Mouse (Mus musculus) MEL (cell line): ENCODE data around the gene Gm44965. TPM values are rescaled to one million over a fixed set of nuclear protein-coding genes. Genes with fewer than 3 reads are reported as not detected.

Source experiments
- DNase-seq: peaks from one replicate; pipeline ENCODE4 v3.0.0; 2011; ENCODE audit warnings: low read depth, low spot score
- H3K27ac ChIP-seq: 2 replicates; pipeline ENCODE4 v1.5.1; 2012; ENCODE audit warnings: low read depth, mild to moderate bottlenecking, control low read depth, low read length, moderate library complexity; ENCODE audit not compliant: control insufficient read depth
- H3K27me3 ChIP-seq, 2 experiments: fragments of 150-350 bp in 1 of 2; sonication (generic) in 1 of 2; 2 replicates each; pipeline ENCODE4 v1.6.1; 2012; ENCODE audit warnings: low read length in 2 of 2, mild to moderate bottlenecking in 2 of 2, improper control_type of control experiment in 1 of 2, moderate library complexity in 1 of 2; ENCODE audit not compliant: insufficient read depth in 2 of 2, control insufficient read depth in 1 of 2
- H3K36me3 ChIP-seq, 2 experiments: 2 replicates each; pipeline ENCODE4 v1.6.1; 2012 to 2014; ENCODE audit warnings: low read length in 2 of 2, improper control_type of control experiment in 1 of 2, inconsistent platforms in 1 of 2, mild to moderate bottlenecking in 1 of 2; ENCODE audit not compliant: insufficient read depth in 2 of 2, control insufficient read depth in 1 of 2
- H3K4me1 ChIP-seq, 2 experiments: fragments of 150-350 bp in 1 of 2; sonication (generic) in 1 of 2; 2 replicates each; pipeline ENCODE4 v1.6.1; 2012; ENCODE audit warnings: low read length in 2 of 2, improper control_type of control experiment in 1 of 2, mild to moderate bottlenecking in 1 of 2; ENCODE audit not compliant: insufficient read depth in 2 of 2, control insufficient read depth in 1 of 2
- H3K4me3 ChIP-seq, 2 experiments: fragments of 150-350 bp in 1 of 2; sonication (generic) in 1 of 2; 2 replicates each; pipeline ENCODE4 v1.5.1; 2012; ENCODE audit warnings: low read depth in 2 of 2, low read length in 2 of 2, mild to moderate bottlenecking in 2 of 2, moderate library complexity in 2 of 2, control low read depth in 1 of 2, improper control_type of control experiment in 1 of 2; ENCODE audit not compliant: control insufficient read depth in 1 of 2, insufficient read depth in 1 of 2
- H3K79me2 ChIP-seq: 2 replicates; pipeline ENCODE4 v1.6.1; 2012; ENCODE audit warnings: mild to moderate bottlenecking, low read length, moderate library complexity; ENCODE audit not compliant: control insufficient read depth, poor library complexity, insufficient read depth
- H3K9ac ChIP-seq: 2 replicates; pipeline ENCODE4 v1.6.1; 2012; ENCODE audit warnings: low read depth, mild to moderate bottlenecking, control low read depth, low read length, moderate library complexity; ENCODE audit not compliant: control insufficient read depth, poor library complexity, severe bottlenecking
- H3K9me3 ChIP-seq: fragments of 150-350 bp; sonication (generic); replicated peaks from 2 replicates; pipeline ENCODE4 v1.6.1; 2012; ENCODE audit warnings: mild to moderate bottlenecking, low read length, improper control_type of control experiment, moderate library complexity; ENCODE audit not compliant: insufficient read depth
- CTCF ChIP-seq, 3 experiments: IDR thresholded peaks in 2 of 3; conservative IDR thresholded peaks in 1 of 3; 2 replicates each; pipeline ENCODE4 v1.5.1; 2011 to 2012; ENCODE audit warnings: low read length in 3 of 3, low read depth in 2 of 3, mild to moderate bottlenecking in 2 of 3, improper control_type of control experiment in 1 of 3, inconsistent platforms in 1 of 3, mixed read lengths in 1 of 3, moderate library complexity in 1 of 3; ENCODE audit not compliant: control insufficient read depth in 1 of 3, insufficient read depth in 1 of 3, poor library complexity in 1 of 3, severe bottlenecking in 1 of 3
- ETS1 ChIP-seq: IDR thresholded peaks from 2 replicates; pipeline ENCODE4 v1.6.1; 2012; ENCODE audit warnings: low read depth, mild to moderate bottlenecking, inconsistent platforms, low read length, improper control_type of control experiment, moderate library complexity
- MAX ChIP-seq: IDR thresholded peaks from 2 replicates; pipeline ENCODE4 v1.6.1; 2011; ENCODE audit warnings: low read length, improper control_type of control experiment
- MAZ ChIP-seq: IDR thresholded peaks from 2 replicates; pipeline ENCODE4 v1.6.1; 2012; ENCODE audit warnings: low read depth, mild to moderate bottlenecking, inconsistent platforms, low read length, improper control_type of control experiment
- MYB ChIP-seq: IDR thresholded peaks from 2 replicates; pipeline ENCODE4 v1.6.1; 2011; ENCODE audit warnings: mild to moderate bottlenecking, low read depth, low read length, improper control_type of control experiment
- MYC ChIP-seq: IDR thresholded peaks from 2 replicates; pipeline ENCODE4 v1.6.1; 2011; ENCODE audit warnings: low read depth, mild to moderate bottlenecking, low read length, improper control_type of control experiment, moderate library complexity
- NELFE ChIP-seq: IDR thresholded peaks from 2 replicates; pipeline ENCODE4 v1.6.1; 2011; ENCODE audit warnings: low read depth, low read length, improper control_type of control experiment
- POLR2A ChIP-seq, 2 experiments: IDR thresholded peaks; 2 replicates each; pipeline ENCODE4 v1.6.1; 2011 to 2012; ENCODE audit warnings: low read length in 2 of 2, mild to moderate bottlenecking in 2 of 2, control low read depth in 1 of 2, improper control_type of control experiment in 1 of 2, low read depth in 1 of 2, moderate library complexity in 1 of 2; ENCODE audit not compliant: control insufficient read depth in 1 of 2, insufficient read depth in 1 of 2, poor library complexity in 1 of 2
- POLR2AphosphoS2 ChIP-seq: IDR thresholded peaks from 2 replicates; pipeline ENCODE4 v1.6.1; 2011; ENCODE audit warnings: low read length, improper control_type of control experiment
- POLR2AphosphoS5 ChIP-seq: IDR thresholded peaks from 2 replicates; pipeline ENCODE4 v1.6.1; 2012; ENCODE audit warnings: low read depth, borderline replicate concordance, mild to moderate bottlenecking, inconsistent platforms, low read length, moderate library complexity, mixed read lengths
- RAD21 ChIP-seq: IDR thresholded peaks from 2 replicates; pipeline ENCODE4 v1.6.1; 2011; ENCODE audit warnings: mild to moderate bottlenecking, low read depth, low read length, improper control_type of control experiment
- SIN3A ChIP-seq: IDR thresholded peaks from 2 replicates; pipeline ENCODE4 v1.6.1; 2012; ENCODE audit warnings: low read length, improper control_type of control experiment, inconsistent platforms
- SMC3 ChIP-seq: IDR thresholded peaks from 2 replicates; pipeline ENCODE4 v1.6.1; 2011; ENCODE audit warnings: low read depth, low read length, improper control_type of control experiment
- TCF12 ChIP-seq: IDR thresholded peaks from 2 replicates; pipeline ENCODE4 v1.6.1; 2014; ENCODE audit warnings: low read depth, mild to moderate bottlenecking, inconsistent platforms, low read length, improper control_type of control experiment, moderate library complexity
- USF2 ChIP-seq, 2 experiments: IDR thresholded peaks; 2 replicates each; pipeline ENCODE4 v1.6.1; 2011 to 2012; ENCODE audit warnings: improper control_type of control experiment in 2 of 2, low read length in 2 of 2, borderline replicate concordance in 1 of 2, inconsistent platforms in 1 of 2, low read depth in 1 of 2, mild to moderate bottlenecking in 1 of 2; ENCODE audit not compliant: insufficient read depth in 1 of 2
- ZC3H11A ChIP-seq: IDR thresholded peaks from 2 replicates; pipeline ENCODE4 v1.6.1; 2012; ENCODE audit warnings: low read depth, mild to moderate bottlenecking, inconsistent platforms, low read length, improper control_type of control experiment
- polyA plus RNA-seq, 2 experiments: library from polyadenylated mRNA; stranded (reverse) in 1 of 2; unstranded in 1 of 2; fragments of >175 nt in 1 of 2; fragments of >200 nt in 1 of 2; gene quantifications; 2 replicates each; pipeline versions ENCODE4 v1.2.1 to v1.2.4; 2012; ENCODE audit warnings: low replicate concordance in 2 of 2, low read depth in 1 of 2; ENCODE audit not compliant: insufficient read length in 2 of 2, insufficient read depth in 1 of 2, missing spikeins in 1 of 2
- total RNA-seq: library from RNA; depleted of rRNA; stranded (reverse); fragments of 300-350 nt; gene quantifications from 2 replicates; pipeline ENCODE4 v1.2.3, GENCODE M21; 2012

The Gm44965 gene
- total and polyA plus RNA-seq, 3 experiments, result not detected

DNA sequence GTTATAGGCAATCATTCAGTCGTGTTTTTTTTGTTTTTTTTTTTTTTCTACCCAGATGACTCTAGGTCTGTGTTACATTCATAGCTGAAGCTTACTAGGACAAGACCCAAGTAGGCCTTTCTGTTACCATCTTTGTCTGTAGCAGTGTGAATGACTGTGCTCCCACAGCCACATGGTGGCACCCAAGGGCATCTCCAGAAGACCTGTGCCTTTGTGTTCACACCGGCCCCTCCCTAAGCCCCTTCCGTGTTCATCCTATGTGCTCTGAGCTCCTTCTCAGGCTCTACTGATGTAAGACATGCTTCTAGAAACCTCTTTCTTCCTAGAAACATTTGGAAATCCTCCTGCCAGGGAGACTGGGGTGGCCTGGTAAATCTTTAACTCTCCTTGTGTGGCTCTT is 53.3 kb downstream of the Gm44965 start, which contains the start of gene Gimap8:
Gene Gimap8 (plus strand): TSS at position 240 of the 400 bp plus-strand sequence.
- Histone ChIP-seq H3K79me2 (no peaks in the 10 kb centered on the region), H3K36me3 (no peaks in the 10 kb centered on the region), H3K27ac (no peak within 1 kb of the TSS), H3K27me3 (no peaks in the 10 kb centered on the region), H3K9ac (no peak within 1 kb of the TSS), H3K4me3 (no peak within 1 kb of the TSS), H3K9me3 (no peaks in the 10 kb centered on the region)
- DNase-seq, result peak; percentile 7
- TF ChIP-seq MAZ (no peak), CTCF (IDR thresholded peaks at IDR 0.05 in 2 of 3, conservative IDR thresholded peaks at IDR 0.05 in 1 of 3; ENCODE audit: control insufficient read depth in 1 of 3, insufficient read depth in 1 of 3, low read depth in 2 of 3, low read length in 3 of 3, poor library complexity in 1 of 3, severe bottlenecking in 1 of 3) (peak in 2 of 3 experiments; percentile 20 to 22; a peak in 3 of 6 replicates), SMC3 (peak; percentile 20; the same call in 1 of the 2 replicates), POLR2A (IDR thresholded peaks at IDR 0.05; ENCODE audit: control insufficient read depth in 1 of 2, insufficient read depth in 1 of 2, low read depth in 1 of 2, low read length in 2 of 2, poor library complexity in 1 of 2) (no peak), USF2 (IDR thresholded peaks at IDR 0.05; ENCODE audit: borderline replicate concordance in 1 of 2, insufficient read depth in 1 of 2, low read depth in 1 of 2, low read length in 2 of 2) (no peak)
- TF ChIP-seq, all 39 proteins: peak for 2
- no peaks in the 10 kb centered on the region for H3K4me1 ChIP-seq

DNA sequence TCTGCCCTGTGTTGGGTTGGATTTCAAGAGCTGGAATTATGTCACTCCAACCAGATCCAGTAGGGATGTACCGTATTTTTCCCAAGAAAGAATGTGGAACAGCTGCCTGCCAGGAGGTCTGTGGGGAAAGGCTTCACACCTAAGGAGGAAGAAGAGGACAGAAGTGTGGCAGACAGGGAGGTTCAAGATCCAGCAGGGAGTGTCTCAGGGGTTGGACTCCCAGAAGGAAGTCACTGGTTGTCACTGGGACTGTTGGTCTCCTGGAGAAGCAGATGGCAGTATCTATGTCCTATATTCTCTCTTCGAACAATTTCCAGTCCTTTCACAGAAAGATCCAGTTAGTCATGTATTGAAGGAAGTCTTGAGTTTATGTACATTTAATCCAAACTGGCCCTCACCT is 53.9 kb downstream of the Gm44965 start:
- no peak overlapping the region for H3K4me3 ChIP-seq
- no peak overlapping the region for H3K9ac ChIP-seq
- no peak for TF ChIP-seq ZC3H11A
- no peak for TF ChIP-seq MAX
- TF ChIP-seq RAD21, result no peak
- TF ChIP-seq TCF12, result no peak
- no peak for TF ChIP-seq NELFE
- TF ChIP-seq MYB, result no peak
- no peak for TF ChIP-seq SIN3A
- TF ChIP-seq CTCF (IDR thresholded peaks at IDR 0.05 in 2 of 3, conservative IDR thresholded peaks at IDR 0.05 in 1 of 3; ENCODE audit: control insufficient read depth in 1 of 3, insufficient read depth in 1 of 3, low read depth in 2 of 3, low read length in 3 of 3, poor library complexity in 1 of 3, severe bottlenecking in 1 of 3), result no peak
- TF ChIP-seq, all 39 proteins: peak for 0
- Histone ChIP-seq H3K4me1 (no peaks in the 10 kb centered on the region), H3K27me3 (no peaks in the 10 kb centered on the region), H3K9me3 (no peaks in the 10 kb centered on the region), H3K36me3 (no peaks in the 10 kb centered on the region), H3K79me2 (no peaks in the 10 kb centered on the region), H3K27ac (no peak overlapping the region)
- no peak for DNase-seq

DNA sequence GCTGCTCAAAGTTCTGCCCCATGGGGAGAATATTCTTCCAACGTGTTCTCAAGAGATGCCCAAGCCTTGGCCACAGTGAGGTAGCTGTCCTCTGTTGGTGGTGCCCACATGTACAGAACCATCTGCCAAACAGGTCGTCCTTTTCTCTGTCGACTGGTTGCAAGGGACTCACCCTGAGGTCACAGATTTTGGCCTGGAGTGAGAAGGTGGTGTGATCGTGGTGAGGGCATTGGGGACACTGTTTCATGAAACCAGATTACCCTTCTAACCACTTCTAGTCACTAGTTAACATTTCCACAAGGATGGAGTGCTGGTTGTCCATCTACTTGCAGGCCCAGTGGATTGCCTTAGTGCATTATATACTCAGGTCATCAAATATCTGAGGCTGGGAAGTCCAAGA is 55.0 kb downstream of the Gm44965 start:
- Histone ChIP-seq H3K9ac (no peak overlapping the region), H3K27ac (no peak overlapping the region), H3K4me1 (no peaks in the 10 kb centered on the region), H3K79me2 (no peaks in the 10 kb centered on the region), H3K4me3 (no peak overlapping the region), H3K36me3 (no peaks in the 10 kb centered on the region), H3K9me3 (no peaks in the 10 kb centered on the region), H3K27me3 (no peaks in the 10 kb centered on the region; a peak in 1 of 4 replicates)
- DNase-seq, result no peak
- TF ChIP-seq POLR2AphosphoS2 (no peak), MYC (no peak), POLR2AphosphoS5 (no peak), ETS1 (no peak), POLR2A (IDR thresholded peaks at IDR 0.05; ENCODE audit: control insufficient read depth in 1 of 2, insufficient read depth in 1 of 2, low read depth in 1 of 2, low read length in 2 of 2, poor library complexity in 1 of 2) (no peak)
